ENCODE assay signal across 20 mouse cellular contexts in genomic region chr9:23383291-23383690, GRCm38 (mm10).
A peak's percentile ranks its signal among the peaks of the same experiment; 100 is the strongest.
DNase-seq lines count a peak whose midpoint lies in the region; ATAC-seq and TF ChIP-seq lines count a peak whose summit lies in the region.
"Had no signal": no experiment of that assay in that cellular context is flagged by ENCODE, and none has a peak within 500 bp of the region (broad histone marks: within the 10 kb centered on the region; RNA-seq: fewer than 3 reads in every experiment).

No protein-coding gene starts in this region.

- H3K9me3 ChIP-seq in forebrain, embryonic 10.5 days = no peaks in the 10 kb centered on the region
- no peaks in the 10 kb centered on the region for H3K9me3 ChIP-seq in forebrain, embryonic 15.5 days
- no peaks in the 10 kb centered on the region for H3K9me3 ChIP-seq in lung, embryonic 15.5 days
- H3K9me3 ChIP-seq in forebrain, embryonic 14.5 days (replicated peaks; ENCODE audit: control insufficient read depth, low read length) = no peaks in the 10 kb centered on the region
- H3K9me3 ChIP-seq: embryonic facial prominence, embryonic 13.5 days; hindbrain, embryonic 15.5 days; limb, embryonic 10.5 days had no signal

- H3K4me1 ChIP-seq in forebrain, embryonic 10.5 days = peaks cover 57% of the 10 kb centered on the region
- peaks cover 36% of the 10 kb centered on the region for H3K4me1 ChIP-seq in forebrain, embryonic 15.5 days
- peaks cover 52% of the 10 kb centered on the region for H3K4me1 ChIP-seq in lung, embryonic 15.5 days
- H3K4me1 ChIP-seq in forebrain, embryonic 14.5 days (ENCODE audit: control insufficient read depth, insufficient read depth, low read length) = peaks cover 32% of the 10 kb centered on the region

- intact Hi-C loops in gastrocnemius, adult 2 months (cut with DNase I) = no loop called here

- no peak for ATAC-seq in forebrain, embryonic 15.5 days (replicated peaks)
- no peak for ATAC-seq in lung, embryonic 15.5 days (ENCODE audit: borderline replicate concordance, extremely low read depth, low FRiP score, low TSS enrichment)
- ATAC-seq in forebrain, embryonic 14.5 days = no peak

- H3K36me3 ChIP-seq in forebrain, embryonic 10.5 days (replicated peaks) = no peaks in the 10 kb centered on the region
- no peaks in the 10 kb centered on the region for H3K36me3 ChIP-seq in forebrain, embryonic 15.5 days
- no peaks in the 10 kb centered on the region for H3K36me3 ChIP-seq in lung, embryonic 15.5 days
- H3K36me3 ChIP-seq in forebrain, embryonic 14.5 days (ENCODE audit: control insufficient read depth, insufficient read depth, low read length) = no peaks in the 10 kb centered on the region
- H3K36me3 ChIP-seq: embryonic facial prominence, embryonic 13.5 days; hindbrain, embryonic 15.5 days; limb, embryonic 10.5 days had no signal

- peak overlapping the region; percentile 35; the same call in 1 of the 2 replicates for H3K27ac ChIP-seq in forebrain, embryonic 10.5 days
- H3K27ac ChIP-seq in forebrain, embryonic 15.5 days (replicated peaks) = no peak overlapping the region
- peak overlapping the region; percentile 37; the same call in 1 of the 2 replicates for H3K27ac ChIP-seq in lung, embryonic 15.5 days
- H3K27ac ChIP-seq in gastrocnemius, adult 2 months = peak overlapping the region; percentile 41
- no peak overlapping the region for H3K27ac ChIP-seq in forebrain, embryonic 14.5 days (ENCODE audit: low read depth, low read length)
- H3K27ac ChIP-seq: embryonic facial prominence, embryonic 13.5 days; hindbrain, embryonic 15.5 days; limb, embryonic 10.5 days had no signal

- no peak for DNase-seq in forebrain, embryonic 10.5 days (ENCODE audit: extremely low spot score, low spot score)
- no peak for DNase-seq in lung, postnatal 14 days
- peak; percentile 81 to 88 for DNase-seq in cerebellum, adult 18-20 months
- peak; percentile 60 for DNase-seq in gastrocnemius, adult 2 months
- no peak for DNase-seq in B cell, adult 2 months
- DNase-seq in forebrain, embryonic 14.5 days (ENCODE audit: low spot score) = no peak
- DNase-seq: heart, postnatal 10 days; kidney, adult 11 months; kidney, postnatal 36 days; lung, postnatal 36 days; retina, postnatal 1 day; thymus, postnatal 36 days had no signal

- H3K9ac ChIP-seq in forebrain, embryonic 15.5 days (replicated peaks) = no peak overlapping the region
- no peak overlapping the region for H3K9ac ChIP-seq in lung, embryonic 15.5 days
- H3K9ac ChIP-seq in forebrain, embryonic 14.5 days (ENCODE audit: low read length) = no peak overlapping the region
- H3K9ac ChIP-seq: embryonic facial prominence, embryonic 13.5 days; hindbrain, embryonic 15.5 days had no signal

- no peaks in the 10 kb centered on the region for H3K27me3 ChIP-seq in forebrain, embryonic 10.5 days (ENCODE audit: poor library complexity, severe bottlenecking)
- H3K27me3 ChIP-seq in forebrain, embryonic 15.5 days = no peaks in the 10 kb centered on the region
- H3K27me3 ChIP-seq in lung, embryonic 15.5 days = no peaks in the 10 kb centered on the region
- no peaks in the 10 kb centered on the region for H3K27me3 ChIP-seq in forebrain, embryonic 14.5 days (replicated peaks; ENCODE audit: control insufficient read depth, insufficient read depth, low read length)
- H3K27me3 ChIP-seq: CH12.LX; embryonic facial prominence, embryonic 13.5 days; hindbrain, embryonic 15.5 days had no signal

- H3K4me3 ChIP-seq in forebrain, embryonic 10.5 days = no peak overlapping the region
- H3K4me3 ChIP-seq in forebrain, embryonic 15.5 days = no peak overlapping the region
- no peak overlapping the region for H3K4me3 ChIP-seq in lung, embryonic 15.5 days
- no peak overlapping the region for H3K4me3 ChIP-seq in gastrocnemius, adult 2 months
- no peak overlapping the region for H3K4me3 ChIP-seq in forebrain, embryonic 14.5 days (ENCODE audit: low read depth, low read length)
- H3K4me3 ChIP-seq: embryonic facial prominence, embryonic 13.5 days; hindbrain, embryonic 15.5 days; limb, embryonic 10.5 days; myocyte had no signal

- no peak overlapping the region for H3K4me2 ChIP-seq in forebrain, embryonic 15.5 days (replicated peaks)
- H3K4me2 ChIP-seq in lung, embryonic 15.5 days = no peak overlapping the region
- H3K4me2 ChIP-seq in forebrain, embryonic 14.5 days (ENCODE audit: low read length) = no peak overlapping the region
- H3K4me2 ChIP-seq: embryonic facial prominence, embryonic 13.5 days; hindbrain, embryonic 15.5 days; midbrain, embryonic 11.5 days had no signal

- no peak for TF ChIP-seq CTCF in gastrocnemius, adult 2 months (IDR thresholded peaks at IDR 0.05)

- 92% methylated on average over 8 of the region's 8 CpGs for WGBS in forebrain, embryonic 10.5 days
- WGBS in forebrain, embryonic 15.5 days = 76% methylated on average over 8 of the region's 8 CpGs
- 39% methylated on average over 8 of the region's 8 CpGs for WGBS in lung, embryonic 15.5 days
- WGBS in forebrain, embryonic 14.5 days = 82% methylated on average over 8 of the region's 8 CpGs

Comparison
In these comparisons a context has a peak if more than half of its experiments do, and no peak if none do; other contexts are left out.
1. H3K27ac ChIP-seq: peak in forebrain, embryonic 10.5 days (single experiment), lung, embryonic 15.5 days (single experiment) and gastrocnemius, adult 2 months (single experiment); none in forebrain, embryonic 15.5 days (single experiment) and forebrain, embryonic 14.5 days (single experiment).
2. DNase-seq: peak in cerebellum, adult 18-20 months (2 of 2) and gastrocnemius, adult 2 months (single experiment); none in forebrain, embryonic 10.5 days (single experiment), lung, postnatal 14 days (single experiment), B cell, adult 2 months (0 of 2) and forebrain, embryonic 14.5 days (single experiment).